Mouse (Mus musculus) thymus, adult 2 months (tissue): Measurements from ENCODE around the gene Higd1b.

Experiments
- CTCF ChIP-seq: fragments of 200-500 bp; IDR thresholded peaks from 2 replicates; pipeline ENCODE4 v1.5.1; 2012; ENCODE audit warnings: mild to moderate bottlenecking, control low read depth, low read length, moderate library complexity, borderline replicate concordance; ENCODE audit not compliant: control insufficient read depth, poor library complexity, insufficient read depth; ENCODE audit errors: extremely low read depth
- POLR2A ChIP-seq: fragments of 200-500 bp; IDR thresholded peaks from 2 replicates; pipeline ENCODE4 v1.6.1; 2012; ENCODE audit warnings: mild to moderate bottlenecking, low read length, control low read depth, moderate library complexity; ENCODE audit not compliant: control insufficient read depth, poor library complexity, insufficient read depth; ENCODE audit errors: extremely low read depth

- TF ChIP-seq CTCF (no peak), POLR2A (no peak)
These were observed 2.9 kb upstream of the Higd1b start for GRCm38 (mm10) chr11:102832700-102833297.
